Mouse (Mus musculus) megakaryocyte-erythroid progenitor cell, adult 5-6 weeks (primary cell): ENCODE results near the gene Tab2. TPM values are rescaled to one million over a fixed set of nuclear protein-coding genes. Genes with fewer than 3 reads are reported as not detected.
"Not testable (repeated sequence)": the region's sequence is repeated elsewhere in the genome, so short reads cannot be mapped to it uniquely, and the experiment has no call there.

Source experiments
- ATAC-seq: replicated peaks from 2 replicates; pipeline ENCODE4 v1.8.0; 2016; ENCODE audit warnings: mild to moderate bottlenecking, inconsistent platforms; ENCODE audit not compliant: severe bottlenecking, poor library complexity, low FRiP score, low TSS enrichment
- total RNA-seq, 2 experiments: library from RNA; stranded (forward) in 1 of 2; stranded (reverse) in 1 of 2; fragments of 200-1000, 215-1000 nt in 1 of 2; fragments of >200 nt in 1 of 2; fragmentation: Nextera tagmentation in 1 of 2; gene quantifications; 2 replicates each; pipeline ENCODE4 v1.2.3; 2014 to 2017

The Tab2 gene
- total RNA-seq, 2 experiments from 2014 or later, result 53.7 to 115 TPM

GRCm38 (mm10) chr10:7904157-7904556 is 51.9 kb downstream of the Tab2 start:
- ATAC-seq, result no peak; the same call in 1 of the 2 replicates

GRCm38 (mm10) chr10:7900719-7901627 is 55.1 kb downstream of the Tab2 start:
- no peak for ATAC-seq

GRCm38 (mm10) chr10:7888256-7888868 is 67.7 kb downstream of the Tab2 start:
- no peak for ATAC-seq

GRCm38 (mm10) chr10:7883524-7883923 is 72.5 kb downstream of the Tab2 start:
- ATAC-seq, result peak; percentile 82

GRCm38 (mm10) chr10:7881971-7882370 is 74.1 kb downstream of the Tab2 start:
- no peak for ATAC-seq

- not testable (repeated sequence) for ATAC-seq
Observed at GRCm38 (mm10) chr10:7880283-7880682, 75.7 kb downstream of the Tab2 start.

- no peak for ATAC-seq
Observed at GRCm38 (mm10) chr10:7874194-7874593, 81.8 kb downstream of the Tab2 start.

- no peak for ATAC-seq
Observed at GRCm38 (mm10) chr10:7871381-7872020, 84.5 kb downstream of the Tab2 start.

- ATAC-seq, result peak; percentile 69
Observed at GRCm38 (mm10) chr10:7870571-7871315, 85.3 kb downstream of the Tab2 start.

GRCm38 (mm10) chr10:7869746-7870145 is 86.3 kb downstream of the Tab2 start:
- ATAC-seq, result no peak

- ATAC-seq, result no peak
Observed at GRCm38 (mm10) chr10:7867666-7868030, 88.4 kb downstream of the Tab2 start.

GRCm38 (mm10) chr10:7866762-7867665 is 89.0 kb downstream of the Tab2 start:
- no peak for ATAC-seq

GRCm38 (mm10) chr10:7864806-7865205 is 91.2 kb downstream of the Tab2 start:
- no peak for ATAC-seq

GRCm38 (mm10) chr10:7864184-7864583 is 91.8 kb downstream of the Tab2 start:
- ATAC-seq, result no peak

GRCm38 (mm10) chr10:7863411-7863810 is 92.6 kb downstream of the Tab2 start:
- no peak for ATAC-seq

GRCm38 (mm10) chr10:7861937-7862657 is 93.9 kb downstream of the Tab2 start:
- no peak for ATAC-seq

GRCm38 (mm10) chr10:7861259-7861936 is 94.6 kb downstream of the Tab2 start:
- no peak for ATAC-seq

- no peak for ATAC-seq
Observed at GRCm38 (mm10) chr10:7860494-7860893, 95.5 kb downstream of the Tab2 start.
